Mouse (Mus musculus): ENCODE data around the gene Zfp963. TPM values are rescaled to one million over a fixed set of nuclear protein-coding genes. Genes with fewer than 3 reads are reported as not detected.

Gene Zfp963
- polyA plus RNA-seq, 1 experiment from 2014 or later = 5.3 TPM

DNA sequence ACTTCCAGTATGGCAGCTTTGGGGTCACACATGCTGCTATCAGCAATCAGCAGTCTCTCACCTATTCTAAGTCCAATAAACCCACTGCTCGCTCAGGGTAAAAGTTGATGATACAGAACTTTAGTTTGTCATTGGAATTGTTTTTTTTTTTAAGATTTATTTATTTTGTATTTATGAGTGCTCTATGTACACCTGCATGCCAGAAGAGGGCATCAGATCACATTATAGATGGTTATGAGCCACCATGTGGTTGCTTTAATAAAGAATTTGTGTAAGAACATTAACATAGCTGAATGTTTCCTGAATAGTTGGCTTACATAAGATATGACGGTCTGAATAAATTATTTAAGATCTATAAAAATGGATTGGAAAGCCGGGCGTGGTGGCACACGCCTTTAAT, 8.5 kb upstream of the Zfp963 start:
- Histone ChIP-seq H3K4me3 (replicated peaks; ENCODE audit: low read depth, low read length) (no peak overlapping the region), H3K4me1 (replicated peaks; ENCODE audit: insufficient read depth, low read length) (no peaks in the 10 kb centered on the region), H3K9ac (ENCODE audit: low read depth, low read length) (no peak overlapping the region), H3K9me3 (replicated peaks; ENCODE audit: low read length) (no peaks in the 10 kb centered on the region), H3K27ac (no peak overlapping the region), H3K36me3 (ENCODE audit: insufficient read depth, low read length) (peaks cover 13% of the 10 kb centered on the region), H3K27me3 (ENCODE audit: insufficient read depth, low read length) (no peaks in the 10 kb centered on the region), H3K4me2 (ENCODE audit: low read length) (no peak overlapping the region)
- 94% methylated on average over 5 of the region's 5 CpGs for WGBS
- no peak for DNase-seq (ENCODE audit: low spot score)
- no peak for ATAC-seq (replicated peaks; ENCODE audit: low FRiP score, low read depth)
- TF ChIP-seq CTCF (IDR thresholded peaks at IDR 0.05; ENCODE audit: low read depth) = peak; percentile 43; the same call in 1 of the 2 replicates

DNA sequence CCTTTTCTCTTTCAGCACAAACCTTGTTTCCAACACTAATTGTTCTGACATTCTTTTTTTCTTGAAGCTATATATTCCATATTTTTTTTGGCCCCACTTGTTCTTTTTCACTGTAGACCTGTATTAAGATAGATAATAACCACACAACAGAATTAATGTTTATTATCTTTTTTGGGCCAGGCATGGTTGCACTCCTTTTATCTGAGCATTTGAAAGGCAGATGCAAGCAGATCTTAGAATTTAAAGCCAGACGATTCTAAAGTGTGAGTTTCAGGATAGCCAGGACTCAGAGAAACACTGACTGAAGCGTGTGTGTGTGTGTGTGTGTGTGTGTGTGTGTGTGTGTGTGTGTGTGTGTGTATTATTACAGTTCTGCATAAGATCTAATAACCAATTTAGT, 2.7 kb upstream of the Zfp963 start:
- no peaks in the 10 kb centered on the region for H3K27me3 ChIP-seq (ENCODE audit: insufficient read depth, low read length)
- H3K36me3 ChIP-seq (ENCODE audit: insufficient read depth, low read length) = 0 out of 2 replicates have a peak, but pooled peaks cover 3% of the 10 kb centered on the region
- H3K27ac ChIP-seq = no peak overlapping the region
- no peak overlapping the region for H3K4me3 ChIP-seq (replicated peaks; ENCODE audit: low read depth, low read length)
- H3K4me1 ChIP-seq (replicated peaks; ENCODE audit: insufficient read depth, low read length) = 0 out of 2 replicates have a peak, but pooled peaks cover 3% of the 10 kb centered on the region
- ATAC-seq (replicated peaks; ENCODE audit: low FRiP score, low read depth) (no peak), DNase-seq (ENCODE audit: low spot score) (no peak)
- no peak overlapping the region for H3K9ac ChIP-seq (ENCODE audit: low read depth, low read length)
- 89% methylated on average over 2 of the region's 2 CpGs for WGBS
- no peaks in the 10 kb centered on the region for H3K9me3 ChIP-seq (replicated peaks; ENCODE audit: low read length)
- H3K4me2 ChIP-seq (ENCODE audit: low read length) = no peak overlapping the region
- no peak for TF ChIP-seq CTCF (IDR thresholded peaks at IDR 0.05; ENCODE audit: low read depth)

DNA sequence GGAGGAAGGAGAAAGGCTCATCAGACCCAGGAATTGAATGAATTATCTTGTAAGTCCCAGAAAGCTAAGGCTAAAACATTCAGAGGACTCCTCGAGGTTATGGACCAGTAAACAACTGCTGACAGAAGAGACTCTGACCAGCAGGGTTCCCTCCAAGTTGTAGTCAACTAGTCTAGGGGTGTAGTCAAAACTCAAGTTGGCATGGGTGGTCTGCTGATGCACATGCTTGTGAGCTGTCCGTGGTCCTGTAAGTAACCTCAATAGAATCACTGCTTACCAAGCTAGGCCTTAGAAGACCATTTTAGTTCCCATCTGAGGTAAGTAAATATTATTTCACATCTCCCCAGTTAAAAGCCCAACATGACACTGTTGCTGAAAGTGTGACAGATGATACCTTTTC, 8.5 kb downstream of the Zfp963 start:
- Histone ChIP-seq H3K9ac (ENCODE audit: low read depth, low read length) (no peak overlapping the region), H3K4me1 (replicated peaks; ENCODE audit: insufficient read depth, low read length) (no peaks in the 10 kb centered on the region), H3K4me3 (replicated peaks; ENCODE audit: low read depth, low read length) (no peak overlapping the region), H3K27me3 (ENCODE audit: insufficient read depth, low read length) (no peaks in the 10 kb centered on the region), H3K4me2 (ENCODE audit: low read length) (no peak overlapping the region), H3K9me3 (replicated peaks; ENCODE audit: low read length) (no peaks in the 10 kb centered on the region), H3K36me3 (ENCODE audit: insufficient read depth, low read length) (0 out of 2 replicates have a peak, but pooled peaks cover 5% of the 10 kb centered on the region), H3K27ac (no peak overlapping the region)
- DNase-seq (ENCODE audit: low spot score) = no peak
- TF ChIP-seq CTCF (IDR thresholded peaks at IDR 0.05; ENCODE audit: low read depth) = no peak
- 83% methylated on average over 2 of the region's 2 CpGs for WGBS
- no peak for ATAC-seq (replicated peaks; ENCODE audit: low FRiP score, low read depth)

DNA sequence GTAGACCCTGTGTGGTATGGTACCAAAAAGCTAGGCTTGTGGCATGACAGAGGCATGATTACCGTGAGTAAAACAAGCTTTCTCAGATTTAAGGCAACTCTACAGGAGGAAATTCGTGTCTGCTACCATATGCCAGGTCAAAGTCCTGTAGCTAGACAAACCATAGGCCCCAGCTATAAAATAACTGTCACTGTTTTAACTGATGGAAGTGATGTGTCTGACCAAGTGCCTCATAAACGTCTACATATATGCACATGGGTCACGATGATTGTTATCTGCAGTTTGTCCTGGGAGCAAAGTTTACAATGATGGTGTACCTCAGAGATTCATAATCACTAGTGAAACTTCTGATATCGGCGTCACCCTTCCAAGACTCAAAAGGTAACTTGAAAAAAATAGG, 9.0 kb downstream of the Zfp963 start:
- H3K4me1 ChIP-seq (replicated peaks; ENCODE audit: insufficient read depth, low read length) = no peaks in the 10 kb centered on the region
- no peak overlapping the region for H3K27ac ChIP-seq
- ATAC-seq (replicated peaks; ENCODE audit: low FRiP score, low read depth) = no peak
- H3K4me2 ChIP-seq (ENCODE audit: low read length) = no peak overlapping the region
- H3K9me3 ChIP-seq (replicated peaks; ENCODE audit: low read length) = no peaks in the 10 kb centered on the region
- 83% methylated on average over 6 of the region's 6 CpGs for WGBS
- DNase-seq (ENCODE audit: low spot score) = no peak
- H3K9ac ChIP-seq (ENCODE audit: low read depth, low read length) = no peak overlapping the region
- H3K36me3 ChIP-seq (ENCODE audit: insufficient read depth, low read length) = 0 out of 2 replicates have a peak, but pooled peaks cover 5% of the 10 kb centered on the region
- no peaks in the 10 kb centered on the region for H3K27me3 ChIP-seq (ENCODE audit: insufficient read depth, low read length)
- TF ChIP-seq CTCF (IDR thresholded peaks at IDR 0.05; ENCODE audit: low read depth) = no peak
- no peak overlapping the region for H3K4me3 ChIP-seq (replicated peaks; ENCODE audit: low read depth, low read length)

DNA sequence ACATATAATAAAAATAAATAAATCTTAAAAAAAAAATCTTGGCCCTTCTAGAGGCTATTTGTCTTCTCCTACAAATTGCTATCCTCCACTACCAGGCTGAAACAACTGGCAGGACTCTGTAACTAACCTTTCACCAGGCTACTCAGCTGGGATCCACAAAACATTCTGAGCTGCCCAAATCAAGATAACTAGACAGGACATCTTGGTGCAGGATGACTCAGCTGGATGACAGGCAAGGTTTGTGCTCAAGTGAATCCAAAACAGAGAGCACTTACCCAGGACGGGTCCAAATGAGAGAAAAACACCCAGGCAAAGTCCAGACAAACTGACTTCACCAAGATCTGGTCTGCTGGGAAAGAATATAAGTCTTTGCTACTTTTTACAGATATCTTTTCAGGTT, 14.3 kb downstream of the Zfp963 start:
- H3K9ac ChIP-seq (ENCODE audit: low read depth, low read length) = no peak overlapping the region
- H3K4me3 ChIP-seq (replicated peaks; ENCODE audit: low read depth, low read length) = no peak overlapping the region
- H3K27ac ChIP-seq = no peak overlapping the region
- WGBS = 83% methylated on average over 1 of the region's 1 CpGs
- no peak overlapping the region for H3K4me2 ChIP-seq (ENCODE audit: low read length)
- ATAC-seq (replicated peaks; ENCODE audit: low FRiP score, low read depth) = no peak
- TF ChIP-seq CTCF (IDR thresholded peaks at IDR 0.05; ENCODE audit: low read depth) = no peak
- no peaks in the 10 kb centered on the region for H3K27me3 ChIP-seq (ENCODE audit: insufficient read depth, low read length)
- H3K4me1 ChIP-seq (replicated peaks; ENCODE audit: insufficient read depth, low read length) = no peaks in the 10 kb centered on the region
- H3K36me3 ChIP-seq (ENCODE audit: insufficient read depth, low read length) = no peaks in the 10 kb centered on the region
- DNase-seq (ENCODE audit: low spot score) = no peak
- H3K9me3 ChIP-seq (replicated peaks; ENCODE audit: low read length) = no peaks in the 10 kb centered on the region

DNA sequence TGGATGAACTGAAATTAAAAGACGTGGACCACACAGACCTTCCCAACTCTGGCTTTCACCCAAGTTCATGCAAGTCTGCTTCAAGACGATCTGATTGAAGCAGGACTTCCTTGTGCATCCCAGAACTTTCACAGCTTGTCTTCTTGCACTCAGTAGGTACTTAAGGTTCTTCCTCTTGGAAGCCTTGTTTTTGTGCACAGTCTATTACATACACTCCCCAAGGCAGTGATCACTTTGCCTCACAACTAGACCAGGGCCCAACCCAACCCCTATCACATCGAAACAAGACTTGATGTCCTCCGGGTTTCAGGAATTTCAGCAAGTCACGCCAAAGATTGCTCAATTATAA, 32.6 kb downstream of the Zfp963 start:
- Histone ChIP-seq H3K9me3 (replicated peaks; ENCODE audit: low read length) (no peaks in the 10 kb centered on the region), H3K9ac (ENCODE audit: low read depth, low read length) (no peak overlapping the region), H3K4me1 (replicated peaks; ENCODE audit: insufficient read depth, low read length) (0 out of 2 replicates have a peak, but pooled peaks cover 5% of the 10 kb centered on the region), H3K4me2 (ENCODE audit: low read length) (peak overlapping the region; percentile 42), H3K36me3 (ENCODE audit: insufficient read depth, low read length) (0 out of 2 replicates have a peak, but pooled peaks cover 3% of the 10 kb centered on the region), H3K27me3 (ENCODE audit: insufficient read depth, low read length) (no peaks in the 10 kb centered on the region), H3K4me3 (replicated peaks; ENCODE audit: low read depth, low read length) (no peak overlapping the region; the same call in 1 of the 2 replicates), H3K27ac (0 out of 2 replicates have a peak overlapping the region, but pooled peaks have one; percentile 1)
- WGBS = 45% methylated on average over 5 of the region's 5 CpGs
- no peak for TF ChIP-seq CTCF (IDR thresholded peaks at IDR 0.05; ENCODE audit: low read depth)
- DNase-seq (ENCODE audit: low spot score) (no peak), ATAC-seq (replicated peaks; ENCODE audit: low FRiP score, low read depth) (no peak; the same call in 1 of the 2 replicates)
